Mouse (Mus musculus) B cell, adult 2 months (primary cell): Measurements from ENCODE around the gene Cd9.
A peak's percentile ranks its signal among the peaks of the same experiment; 100 is the strongest.

ENCODE experiments used
- DNase-seq, 2 experiments: peaks; one replicate each; pipeline ENCODE4 v3.0.0; 2022

Cd9 gene

DNA sequence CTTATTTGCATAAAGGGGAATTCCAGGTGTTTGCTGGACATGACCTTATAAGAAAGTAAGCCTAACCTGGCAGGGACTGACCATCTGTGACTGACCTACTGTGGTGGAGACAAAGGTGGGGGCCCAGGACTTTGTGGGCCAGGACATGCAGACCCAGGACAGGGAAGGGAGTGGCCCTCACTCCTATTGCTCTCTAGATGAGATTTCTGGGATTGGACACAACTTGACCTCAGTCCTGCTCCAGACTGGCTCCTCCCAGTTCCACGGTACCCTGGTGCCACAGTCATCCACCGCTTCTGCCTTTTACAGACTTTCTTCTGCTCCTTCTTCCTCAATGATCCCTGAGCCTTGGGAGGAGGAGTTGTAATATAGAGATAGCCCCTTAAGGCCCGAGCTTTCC lies 63.6 kb downstream of the Cd9 start:
- no peak for DNase-seq

DNA sequence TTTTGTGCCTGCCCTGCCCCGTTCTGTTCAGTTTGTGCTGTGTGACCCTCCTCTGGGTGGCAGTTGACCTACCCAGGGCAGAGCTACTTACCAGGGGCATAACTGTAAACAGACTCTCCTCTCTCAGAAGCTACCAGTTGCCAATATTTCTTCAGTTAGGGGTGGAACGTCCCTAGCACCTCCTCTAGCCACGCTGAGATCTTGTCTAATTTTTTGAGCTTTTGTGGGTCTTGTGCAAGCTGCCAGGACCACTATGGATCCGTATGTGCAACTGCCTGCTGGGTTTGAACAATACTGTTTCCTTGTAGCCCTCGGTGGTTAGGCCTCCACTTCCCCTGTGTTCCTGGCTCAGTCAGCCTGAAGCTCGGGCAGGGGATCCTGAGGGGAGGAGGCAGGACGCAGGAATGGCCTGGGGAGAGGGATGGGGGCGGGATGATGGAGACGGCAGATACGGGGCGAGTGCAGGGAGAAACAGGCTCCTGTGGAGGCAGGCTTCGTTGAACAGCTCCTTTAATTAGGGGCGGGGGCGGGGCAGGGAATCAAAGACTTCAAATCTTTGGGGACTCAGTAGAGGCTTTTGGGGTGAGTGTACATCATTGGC lies 64.1 kb downstream of the Cd9 start:
- no peak for DNase-seq

GRCm38 (mm10) chr6:125429741-125430140 lies 64.8 kb downstream of the Cd9 start:
- no peak for DNase-seq

DNA sequence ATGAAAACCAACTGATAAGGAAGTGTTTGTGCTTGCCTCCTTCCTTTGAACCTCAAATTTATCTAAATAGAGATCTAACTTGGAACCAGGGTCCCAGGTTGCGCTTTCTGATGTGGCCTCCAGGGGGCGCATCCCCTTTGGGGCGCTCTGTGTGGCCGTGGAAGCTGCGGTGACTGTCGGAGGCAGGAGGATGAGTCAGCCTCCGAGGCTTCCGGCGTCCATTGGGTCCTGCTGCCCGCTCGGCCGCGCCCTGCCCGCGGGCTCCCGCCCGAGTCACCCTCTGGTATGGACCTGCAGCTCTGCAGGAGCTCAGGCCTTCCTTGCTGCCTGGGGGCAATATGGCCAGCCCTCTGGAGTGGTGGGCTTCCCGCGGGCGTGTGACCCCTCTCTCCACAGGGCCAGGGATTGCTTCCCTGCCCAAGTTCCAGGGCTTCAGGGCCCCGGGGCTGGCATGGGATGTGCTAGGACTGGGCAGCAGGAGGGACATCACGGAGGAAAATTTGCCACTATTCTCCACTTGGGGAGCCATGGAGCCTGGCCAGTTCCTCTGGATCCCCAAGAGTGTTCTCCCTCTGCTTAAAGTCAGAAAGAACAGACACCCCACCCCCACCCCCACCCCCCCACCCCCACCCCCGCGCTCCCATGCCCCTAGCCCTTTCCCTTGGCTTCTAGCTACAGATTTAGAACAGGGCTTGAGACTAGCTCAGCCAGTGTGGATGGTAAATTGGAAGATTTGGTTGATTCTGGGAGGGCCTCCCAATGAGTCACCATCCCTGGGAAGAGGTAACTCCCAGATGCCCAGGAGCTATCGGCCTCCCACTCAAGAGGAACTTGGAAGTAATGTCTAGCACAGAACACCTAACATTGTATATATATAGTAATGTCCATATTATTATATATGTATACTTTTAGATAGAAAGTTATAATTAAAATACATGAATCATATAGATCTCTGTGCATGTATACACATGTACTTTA lies 67.9 kb downstream of the Cd9 start:
- DNase-seq, result peak; percentile 89 to 91

- peak; percentile 24 to 47 for DNase-seq
Observed at GRCm38 (mm10) chr6:125425205-125426090, 69.1 kb downstream of the Cd9 start.

DNA sequence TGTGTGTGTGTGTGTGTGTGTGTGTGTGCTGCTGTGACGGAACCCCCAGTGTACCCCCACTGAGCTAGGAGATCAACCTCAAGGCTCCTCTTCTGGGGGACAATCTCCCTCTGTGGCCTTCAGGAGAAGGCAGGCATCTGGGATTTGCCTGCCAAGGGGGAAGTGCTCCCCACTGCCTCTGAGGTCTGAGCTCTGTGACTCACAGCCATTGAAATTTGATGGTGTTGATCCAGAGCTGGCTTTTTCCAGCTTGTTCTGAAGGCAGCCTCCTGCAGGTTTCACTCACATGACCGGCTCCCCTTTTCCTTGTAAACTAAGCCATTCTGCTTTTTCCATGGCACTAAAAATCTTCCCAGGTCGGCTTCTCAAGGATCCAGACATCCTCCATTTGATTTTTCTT lies 70.4 kb downstream of the Cd9 start:
- no peak for DNase-seq

- no peak for DNase-seq
Observed at GRCm38 (mm10) chr6:125423507-125423906, 71.1 kb downstream of the Cd9 start.

- no peak for DNase-seq
Observed at GRCm38 (mm10) chr6:125423099-125423498, 71.5 kb downstream of the Cd9 start.

GRCm38 (mm10) chr6:125422051-125422822 lies 72.4 kb downstream of the Cd9 start:
- DNase-seq, result peak; percentile 51 to 56

GRCm38 (mm10) chr6:125420458-125421063 lies 74.0 kb downstream of the Cd9 start:
- DNase-seq, result no peak

DNA sequence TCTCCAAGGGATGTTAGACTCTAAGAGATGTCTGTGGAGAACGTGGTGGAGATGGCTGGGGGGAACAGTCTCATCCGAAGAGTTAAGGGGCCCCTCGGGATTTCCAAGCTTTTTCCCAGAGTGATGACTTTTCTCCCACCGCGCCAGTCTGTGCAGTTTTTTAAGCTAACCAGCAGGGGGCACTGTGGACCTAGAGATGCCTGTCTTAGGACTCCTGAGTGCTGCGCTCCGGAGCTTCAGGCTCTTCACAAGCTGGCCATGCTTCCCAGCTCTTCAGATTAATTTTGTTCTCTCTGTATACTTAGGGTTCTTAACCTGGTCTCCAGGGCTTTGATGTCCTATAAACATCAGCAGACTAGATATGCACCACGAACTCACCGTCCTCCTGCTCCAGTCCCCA lies 75.8 kb downstream of the Cd9 start:
- DNase-seq, result peak; percentile 83 to 84

- no peak for DNase-seq
Observed at GRCm38 (mm10) chr6:125413326-125413725, 81.3 kb downstream of the Cd9 start.

DNA sequence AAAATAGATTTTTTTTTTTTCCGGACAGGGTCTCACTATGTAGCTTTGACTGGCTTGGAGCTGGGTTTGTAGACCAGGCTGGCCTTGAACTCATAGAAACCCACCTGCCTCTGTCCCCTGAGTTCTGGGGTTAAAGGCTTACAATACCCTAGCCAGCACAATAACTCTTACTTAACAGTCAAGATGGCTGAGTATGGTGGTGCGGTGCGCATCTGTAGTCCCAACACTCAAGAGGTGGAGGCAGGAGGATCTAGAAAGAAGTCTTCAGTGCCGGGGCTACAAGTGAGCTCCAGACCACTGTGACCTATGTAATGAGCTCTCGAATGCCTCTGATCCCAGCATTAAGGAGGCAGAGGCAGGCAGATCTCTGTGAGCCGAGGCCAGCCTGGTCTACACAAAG lies 82.9 kb downstream of the Cd9 start:
- DNase-seq, result no peak

- no peak for DNase-seq
Observed at GRCm38 (mm10) chr6:125410995-125411547, 83.5 kb downstream of the Cd9 start.

- DNase-seq, result no peak
Observed at GRCm38 (mm10) chr6:125410551-125410950, 84.0 kb downstream of the Cd9 start.
